ENCODE assay signal across 24 mouse cellular contexts in genomic region chr9:59740593-59740992, GRCm38 (mm10).
"Had no signal": no experiment of that assay in that cellular context is flagged by ENCODE, and none has a peak within 500 bp of the region (broad histone marks: within the 10 kb centered on the region; RNA-seq: fewer than 3 reads in every experiment).

No protein-coding gene starts in this region.

- H3K4me2 ChIP-seq: limb, embryonic 13.5 days; liver, embryonic 12.5 days; liver, embryonic 15.5 days; lung, embryonic 15.5 days; neural tube, embryonic 12.5 days; neural tube, embryonic 15.5 days; stomach, embryonic 15.5 days had no signal

- ATAC-seq: inflammation-experienced regulatory T-cells, adult 6 months; intestine, embryonic 16.5 days; liver, embryonic 12.5 days had no signal

- H3K9me3 ChIP-seq: limb, embryonic 10.5 days; limb, embryonic 13.5 days; liver, embryonic 12.5 days; liver, embryonic 15.5 days; lung, embryonic 15.5 days; megakaryocyte, embryonic 14.5 days; midbrain, embryonic 10.5 days; neural tube, embryonic 12.5 days; neural tube, embryonic 15.5 days; stomach, embryonic 15.5 days had no signal

- H3K27ac ChIP-seq: layer of hippocampus, adult 2 months; limb, embryonic 10.5 days; limb, embryonic 13.5 days; liver, embryonic 12.5 days; liver, embryonic 15.5 days; lung, embryonic 15.5 days; midbrain, embryonic 10.5 days; neural tube, embryonic 12.5 days; neural tube, embryonic 15.5 days; stomach, embryonic 15.5 days had no signal

- H3K4me3 ChIP-seq: layer of hippocampus, adult 2 months; limb, embryonic 10.5 days; limb, embryonic 13.5 days; liver, embryonic 12.5 days; liver, embryonic 15.5 days; lung, embryonic 15.5 days; megakaryocyte, embryonic 14.5 days; midbrain, embryonic 10.5 days; neural tube, embryonic 12.5 days; neural tube, embryonic 15.5 days; stomach, embryonic 15.5 days had no signal

- H3K36me3 ChIP-seq: liver, embryonic 12.5 days; liver, embryonic 15.5 days; lung, embryonic 15.5 days; neural tube, embryonic 12.5 days; neural tube, embryonic 15.5 days; stomach, embryonic 15.5 days had no signal

- H3K9ac ChIP-seq: limb, embryonic 13.5 days; liver, embryonic 12.5 days; liver, embryonic 15.5 days; lung, embryonic 15.5 days; neural tube, embryonic 12.5 days; neural tube, embryonic 15.5 days; stomach, embryonic 15.5 days had no signal

- H3K4me1 ChIP-seq: limb, embryonic 10.5 days; limb, embryonic 13.5 days; lung, embryonic 15.5 days; midbrain, embryonic 10.5 days; neural tube, embryonic 12.5 days; neural tube, embryonic 15.5 days; stomach, embryonic 15.5 days had no signal

- H3K27me3 ChIP-seq: limb, embryonic 13.5 days; liver, embryonic 12.5 days; lung, embryonic 15.5 days; megakaryocyte, embryonic 14.5 days; neural tube, embryonic 12.5 days; neural tube, embryonic 15.5 days; stomach, embryonic 15.5 days had no signal

- DNase-seq: layer of hippocampus, adult 9-11 months; liver; lung, adult 18-20 months; lung, postnatal 10 days; lung, postnatal 36 days; midbrain, embryonic 14.5 days; right cerebral cortex, adult 18-20 months; right cerebral cortex, postnatal 14 days; right cerebral cortex, postnatal 4 days; spleen, adult 18-20 months; thymus, postnatal 4 days had no signal
